Mouse (Mus musculus): ENCODE measurements around the gene Atp6v1e2. TPM values are rescaled to one million over a fixed set of nuclear protein-coding genes. Genes with fewer than 3 reads are reported as not detected.

The Atp6v1e2 gene
- total and polyA plus RNA-seq, 2 experiments from 2014 or later = 0.21 TPM; not detected in 1

DNA sequence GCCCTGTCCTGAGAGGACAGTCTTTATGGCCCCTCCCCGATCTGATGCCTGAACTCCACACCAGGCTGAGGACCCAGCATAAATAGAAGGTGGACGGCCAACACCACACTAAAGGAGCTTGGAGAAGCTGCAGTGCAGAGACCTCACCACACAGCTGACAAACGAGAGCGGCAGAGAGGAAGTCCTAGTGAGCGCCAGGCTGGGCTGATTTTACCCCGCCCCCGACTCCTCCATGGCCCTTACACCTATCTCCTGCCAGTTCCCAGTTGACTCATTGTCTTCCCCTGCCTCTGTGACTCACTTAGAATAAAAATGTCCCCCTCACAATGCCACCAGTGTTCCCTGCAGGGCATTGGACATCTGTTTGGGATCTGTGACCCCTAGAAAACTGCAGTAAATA lies 44.1 kb downstream of the Atp6v1e2 start:
- H3K9me3 ChIP-seq (ENCODE audit: low read length) = no peaks in the 10 kb centered on the region
- H3K27me3 ChIP-seq (ENCODE audit: insufficient read depth, low read length) = no peaks in the 10 kb centered on the region
- no peak overlapping the region for H3K27ac ChIP-seq (ENCODE audit: low read depth, low read length)
- ATAC-seq (no peak), DNase-seq (no peak)
- WGBS = 56% methylated on average over 7 of the region's 7 CpGs
- H3K4me1 ChIP-seq (ENCODE audit: insufficient read depth) = peaks cover 6% of the 10 kb centered on the region; the same call in 1 of the 2 replicates
- H3K9ac ChIP-seq = no peak overlapping the region
- no peak overlapping the region for H3K4me3 ChIP-seq (ENCODE audit: low read depth, low read length)
- no peak overlapping the region for H3K4me2 ChIP-seq (ENCODE audit: low read depth)
- H3K36me3 ChIP-seq (ENCODE audit: insufficient read depth) = no peaks in the 10 kb centered on the region
- TF ChIP-seq CTCF (IDR thresholded peaks at IDR 0.05; ENCODE audit: low read depth) = no peak

- Histone ChIP-seq H3K4me3 (ENCODE audit: low read depth, low read length) (no peak overlapping the region), H3K9ac (no peak overlapping the region), H3K4me2 (ENCODE audit: low read depth) (no peak overlapping the region), H3K36me3 (ENCODE audit: insufficient read depth) (no peaks in the 10 kb centered on the region), H3K27ac (ENCODE audit: low read depth, low read length) (no peak overlapping the region), H3K9me3 (ENCODE audit: low read length) (no peaks in the 10 kb centered on the region), H3K27me3 (ENCODE audit: insufficient read depth, low read length) (no peaks in the 10 kb centered on the region), H3K4me1 (ENCODE audit: insufficient read depth) (peaks cover 6% of the 10 kb centered on the region; the same call in 1 of the 2 replicates)
- 94% methylated on average over 14 of the region's 14 CpGs for WGBS
- TF ChIP-seq CTCF (IDR thresholded peaks at IDR 0.05; ENCODE audit: low read depth) = no peak
- ATAC-seq (no peak), DNase-seq (no peak)
Observed at GRCm38 (mm10) chr17:86902399-86903067, 45.2 kb downstream of the Atp6v1e2 start.

GRCm38 (mm10) chr17:86900564-86900963 lies 47.1 kb downstream of the Atp6v1e2 start:
- Histone ChIP-seq H3K4me2 (ENCODE audit: low read depth) (no peak overlapping the region), H3K27me3 (ENCODE audit: insufficient read depth, low read length) (no peaks in the 10 kb centered on the region), H3K27ac (ENCODE audit: low read depth, low read length) (no peak overlapping the region), H3K36me3 (ENCODE audit: insufficient read depth) (no peaks in the 10 kb centered on the region), H3K9me3 (ENCODE audit: low read length) (no peaks in the 10 kb centered on the region), H3K4me3 (ENCODE audit: low read depth, low read length) (no peak overlapping the region), H3K4me1 (ENCODE audit: insufficient read depth) (peaks cover 6% of the 10 kb centered on the region; the same call in 1 of the 2 replicates), H3K9ac (no peak overlapping the region)
- WGBS = 76% methylated on average over 5 of the region's 5 CpGs
- TF ChIP-seq CTCF (IDR thresholded peaks at IDR 0.05; ENCODE audit: low read depth) = no peak
- DNase-seq = no peak
- ATAC-seq = no peak

DNA sequence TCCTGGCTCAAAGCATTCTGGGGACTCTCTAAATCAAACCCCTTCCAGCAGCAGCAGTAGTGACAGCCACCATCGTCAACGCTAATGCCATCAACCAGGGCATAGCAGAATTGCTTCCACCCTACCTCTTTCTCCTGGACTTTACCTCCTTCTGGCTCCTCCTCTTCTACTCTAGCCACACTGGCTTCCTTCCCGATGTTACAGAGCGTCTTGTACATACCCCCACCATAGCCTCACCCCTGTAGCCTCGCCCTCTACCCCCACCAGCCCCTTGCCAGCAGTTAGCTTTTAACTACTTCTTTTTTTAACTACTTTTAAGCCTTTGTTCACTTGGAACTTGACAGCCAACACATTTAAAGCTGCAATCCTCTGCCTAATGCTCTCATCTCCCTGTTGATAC lies 47.9 kb downstream of the Atp6v1e2 start:
- H3K9me3 ChIP-seq (ENCODE audit: low read length) = no peaks in the 10 kb centered on the region
- no peak for TF ChIP-seq CTCF (IDR thresholded peaks at IDR 0.05; ENCODE audit: low read depth)
- DNase-seq (no peak), ATAC-seq (no peak)
- no peak overlapping the region for H3K27ac ChIP-seq (ENCODE audit: low read depth, low read length)
- H3K4me3 ChIP-seq (ENCODE audit: low read depth, low read length) = no peak overlapping the region
- H3K4me1 ChIP-seq (ENCODE audit: insufficient read depth) = peaks cover 6% of the 10 kb centered on the region; the same call in 1 of the 2 replicates
- no peak overlapping the region for H3K9ac ChIP-seq
- no peaks in the 10 kb centered on the region for H3K36me3 ChIP-seq (ENCODE audit: insufficient read depth)
- WGBS = 90% methylated on average over 5 of the region's 5 CpGs
- H3K27me3 ChIP-seq (ENCODE audit: insufficient read depth, low read length) = no peaks in the 10 kb centered on the region
- no peak overlapping the region for H3K4me2 ChIP-seq (ENCODE audit: low read depth)

DNA sequence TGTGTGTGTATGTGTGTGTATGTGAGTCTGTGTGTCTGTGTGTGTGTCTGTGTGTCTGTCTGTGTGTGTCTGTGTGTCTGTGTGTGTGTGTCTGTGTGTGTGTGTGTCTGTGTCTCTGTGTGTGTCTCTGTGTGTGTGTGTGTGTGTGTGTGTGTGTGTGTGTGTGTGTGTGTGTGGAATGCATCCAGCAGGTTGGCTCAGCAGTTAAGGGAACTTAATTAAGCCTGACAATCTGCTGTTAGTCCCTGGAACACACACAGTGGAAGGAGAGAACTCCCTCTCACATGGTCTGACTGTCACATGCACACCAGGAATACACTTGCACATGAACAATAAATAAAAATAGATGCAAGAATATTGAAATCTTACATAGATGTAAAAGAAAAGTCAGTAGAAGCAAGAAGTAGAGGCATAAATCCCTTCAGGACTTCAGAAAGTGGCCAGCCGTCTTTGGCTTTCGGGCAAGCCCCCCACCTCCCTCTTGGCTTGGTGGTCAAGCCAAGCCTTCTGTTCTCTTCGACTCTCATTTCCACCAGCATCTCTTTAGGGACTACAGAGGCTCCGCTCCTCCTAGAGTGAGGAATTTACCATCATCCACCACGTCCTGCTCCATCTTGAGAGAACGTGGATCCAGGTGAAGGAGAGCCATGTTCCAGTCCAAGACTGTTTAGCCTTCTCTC lies 50.1 kb downstream of the Atp6v1e2 start:
- Histone ChIP-seq H3K9me3 (ENCODE audit: low read length) (no peaks in the 10 kb centered on the region), H3K27me3 (ENCODE audit: insufficient read depth, low read length) (no peaks in the 10 kb centered on the region), H3K27ac (ENCODE audit: low read depth, low read length) (no peak overlapping the region), H3K4me1 (ENCODE audit: insufficient read depth) (peaks cover 6% of the 10 kb centered on the region; the same call in 1 of the 2 replicates), H3K36me3 (ENCODE audit: insufficient read depth) (no peaks in the 10 kb centered on the region), H3K9ac (no peak overlapping the region), H3K4me2 (ENCODE audit: low read depth) (no peak overlapping the region), H3K4me3 (ENCODE audit: low read depth, low read length) (no peak overlapping the region)
- DNase-seq (no peak), ATAC-seq (no peak)
- WGBS = 90% methylated on average over 6 of the region's 6 CpGs
- no peak for TF ChIP-seq CTCF (IDR thresholded peaks at IDR 0.05; ENCODE audit: low read depth)

DNA sequence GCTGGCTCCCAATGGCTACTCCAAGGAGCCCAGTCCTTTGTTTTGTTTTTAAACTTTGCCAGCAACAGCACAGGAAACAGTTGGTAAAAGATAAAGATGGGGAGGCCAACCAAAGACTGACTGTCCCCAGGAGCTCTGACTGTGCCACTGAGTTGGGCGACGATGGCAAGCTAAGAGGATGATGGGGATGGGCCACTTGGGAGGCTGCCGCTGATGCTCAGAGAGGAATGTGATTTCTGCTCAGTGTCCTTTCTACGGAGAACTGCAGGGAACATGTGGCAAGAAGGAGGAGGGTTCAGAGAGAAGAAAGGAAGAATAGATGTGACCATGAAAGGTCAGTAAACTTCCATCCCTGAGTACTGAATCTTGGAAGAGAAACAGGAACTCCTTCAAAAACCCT lies 52.5 kb downstream of the Atp6v1e2 start:
- H3K4me3 ChIP-seq (ENCODE audit: low read depth, low read length) = no peak overlapping the region
- H3K27me3 ChIP-seq (ENCODE audit: insufficient read depth, low read length) = no peaks in the 10 kb centered on the region
- no peak overlapping the region for H3K9ac ChIP-seq
- ATAC-seq = no peak
- H3K4me1 ChIP-seq (ENCODE audit: insufficient read depth) = no peaks in the 10 kb centered on the region
- no peak for TF ChIP-seq CTCF (IDR thresholded peaks at IDR 0.05; ENCODE audit: low read depth)
- no peaks in the 10 kb centered on the region for H3K9me3 ChIP-seq (ENCODE audit: low read length)
- WGBS = 66% methylated on average over 4 of the region's 4 CpGs
- no peak for DNase-seq
- no peaks in the 10 kb centered on the region for H3K36me3 ChIP-seq (ENCODE audit: insufficient read depth)
- no peak overlapping the region for H3K27ac ChIP-seq (ENCODE audit: low read depth, low read length)
- H3K4me2 ChIP-seq (ENCODE audit: low read depth) = no peak overlapping the region

Other genes starting within 250 kb of the Atp6v1e2 start
- gene Epas1, start 194.2 kb downstream of the Atp6v1e2 start, total RNA-seq (2014; rRNA removed) = 8.7 and 14.3 TPM in 2 replicates
- 4.7 and 6.3 TPM in 2 replicates for gene Epas1, start 194.2 kb downstream of the Atp6v1e2 start, polyA plus RNA-seq (2015; fragmentation: Nextera tagmentation; extraction: Ambion mirVana)
- not detected in 2 replicates for gene Tmem247, start 30.5 kb downstream of the Atp6v1e2 start, total RNA-seq (2014; rRNA removed)
- gene Tmem247, start 30.5 kb downstream of the Atp6v1e2 start, polyA plus RNA-seq (2015; fragmentation: Nextera tagmentation; extraction: Ambion mirVana) = not detected in 2 replicates
- gene Rhoq, start 15.2 kb upstream of the Atp6v1e2 start, total RNA-seq (2014; rRNA removed) = 17.9 and 18.2 TPM in 2 replicates
- gene Rhoq, start 15.2 kb upstream of the Atp6v1e2 start, polyA plus RNA-seq (2015; fragmentation: Nextera tagmentation; extraction: Ambion mirVana) = 2.7 and 4.0 TPM in 2 replicates
- gene Pigf, start 77.5 kb upstream of the Atp6v1e2 start, total RNA-seq (2014; rRNA removed) = 18.2 and 19.1 TPM in 2 replicates
- 28.7 and 34.0 TPM in 2 replicates for gene Pigf, start 77.5 kb upstream of the Atp6v1e2 start, polyA plus RNA-seq (2015; fragmentation: Nextera tagmentation; extraction: Ambion mirVana)
- 82.7 and 109 TPM in 2 replicates for gene Cript, start 77.7 kb upstream of the Atp6v1e2 start, total RNA-seq (2014; rRNA removed)
- gene Cript, start 77.7 kb upstream of the Atp6v1e2 start, polyA plus RNA-seq (2015; fragmentation: Nextera tagmentation; extraction: Ambion mirVana) = 215 and 249 TPM in 2 replicates
- 17.0 and 20.2 TPM in 2 replicates for gene Socs5, start 159.8 kb upstream of the Atp6v1e2 start, total RNA-seq (2014; rRNA removed)
- 9.0 and 11.8 TPM in 2 replicates for gene Socs5, start 159.8 kb upstream of the Atp6v1e2 start, polyA plus RNA-seq (2015; fragmentation: Nextera tagmentation; extraction: Ambion mirVana)

Data from forebrain, postnatal 0 days (tissue).